Mouse (Mus musculus) WW6 (cell line): ENCODE results near the gene Mast2.

Experiments
- DNase-seq: peaks from one replicate; pipeline ENCODE4 v3.0.0-alpha.2; 2013; ENCODE audit warnings: low read depth, low spot score

Gene Mast2

DNA sequence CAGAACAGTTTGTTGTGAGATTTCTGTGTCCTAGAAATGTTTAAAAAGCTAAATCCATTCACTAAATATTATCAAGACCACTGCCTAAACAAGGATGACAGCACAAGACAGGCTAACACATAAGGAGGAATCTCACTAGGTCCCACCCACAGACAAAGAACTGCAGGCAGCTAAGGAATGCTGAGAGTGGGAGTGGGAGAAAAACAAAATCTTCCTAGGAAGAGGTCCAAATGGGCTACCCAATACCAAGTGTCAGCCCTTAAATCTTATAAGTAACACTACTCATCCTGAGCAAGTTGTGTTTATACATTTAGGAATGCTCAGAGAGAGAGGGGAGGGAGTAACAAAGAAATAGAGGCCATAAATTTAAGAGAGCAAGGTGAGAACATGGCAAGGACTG lies 52.6 kb downstream of the Mast2 start:
- no peak for DNase-seq

DNA sequence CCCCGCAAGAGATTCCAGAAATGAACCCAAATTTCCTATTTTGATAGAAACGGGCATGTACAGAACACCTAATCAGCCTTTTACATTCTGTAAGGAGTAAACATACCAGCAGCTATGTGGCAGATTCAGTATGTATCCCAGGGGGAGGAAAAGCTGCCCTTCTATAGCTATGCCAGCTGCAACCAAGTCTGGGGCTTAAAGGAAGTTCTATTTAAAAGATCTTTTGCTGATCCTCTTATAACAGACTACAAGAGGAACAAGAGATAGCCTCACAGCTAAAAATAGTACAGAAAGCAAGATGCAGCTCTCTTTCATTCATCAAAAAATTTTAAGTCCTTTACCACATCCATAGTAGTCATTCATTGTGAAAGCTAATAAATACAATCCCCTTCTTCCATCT lies 57.3 kb downstream of the Mast2 start:
- no peak for DNase-seq

DNA sequence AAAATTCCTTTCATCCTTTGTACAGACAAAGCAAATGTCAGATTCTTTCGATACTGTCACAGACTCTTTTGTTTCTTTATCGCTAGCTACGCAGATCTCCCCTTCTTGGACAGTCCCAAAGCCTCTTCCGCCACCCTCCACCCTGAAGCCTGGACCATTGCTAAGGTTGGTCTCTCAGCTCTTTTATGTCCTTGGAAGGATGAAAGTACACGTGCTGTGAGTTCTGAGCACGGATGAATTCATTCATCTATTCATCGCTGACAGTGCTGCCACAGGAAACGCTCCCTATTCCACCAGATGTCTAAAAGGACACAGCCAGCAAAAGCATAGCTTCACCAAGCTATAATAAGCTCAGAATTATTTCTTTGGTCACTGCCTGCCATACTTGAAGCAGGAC lies 58.0 kb downstream of the Mast2 start:
- no peak for DNase-seq

DNA sequence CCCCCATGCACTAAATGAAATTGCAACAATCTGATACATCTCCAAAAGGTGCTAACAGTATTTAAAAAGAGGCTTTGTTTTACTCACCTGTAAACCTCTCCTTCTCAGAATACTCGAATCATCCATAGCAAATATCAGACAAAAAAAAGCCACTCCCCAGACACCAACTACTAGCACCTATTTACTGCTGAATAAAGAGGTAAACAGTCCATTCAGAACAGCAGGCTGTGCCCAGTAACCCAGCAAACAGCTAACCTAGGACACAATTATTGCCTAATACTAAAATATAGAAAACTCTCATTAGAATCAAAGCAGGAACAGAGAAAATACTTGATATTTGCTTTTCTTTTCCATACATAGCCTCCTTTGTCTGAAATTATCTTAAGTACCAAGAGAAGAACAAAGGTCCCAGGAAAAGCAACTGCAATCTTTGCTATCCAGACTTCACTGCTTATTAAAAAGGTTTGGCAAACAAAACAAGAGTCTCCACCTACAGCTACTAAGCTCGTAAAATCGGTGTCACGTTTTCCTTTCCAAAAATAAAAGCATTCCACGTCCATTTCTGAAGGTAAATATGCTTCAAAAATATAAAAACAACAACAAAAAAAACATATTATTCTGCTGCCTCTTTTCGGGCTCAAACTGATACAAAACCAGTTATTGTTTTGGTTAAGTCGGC lies 58.6 kb downstream of the Mast2 start:
- no peak for DNase-seq

DNA sequence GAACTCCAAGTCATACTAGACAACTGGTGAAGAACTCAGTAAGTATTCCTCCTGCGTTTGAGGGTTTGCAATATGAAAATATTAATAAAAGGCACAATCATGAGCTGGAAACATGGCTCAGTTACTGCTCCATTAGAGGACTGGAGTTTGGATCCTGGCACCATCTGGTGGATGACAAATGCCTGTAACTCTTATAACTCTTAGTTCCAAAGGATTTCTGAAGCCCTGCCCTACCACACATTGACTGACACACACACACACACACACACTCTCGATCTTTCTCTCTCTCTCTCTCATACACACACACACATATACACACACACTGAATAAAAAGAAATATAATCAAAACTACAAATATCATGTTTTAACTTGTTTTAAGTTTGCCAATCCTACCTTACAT lies 60.1 kb downstream of the Mast2 start:
- no peak for DNase-seq

DNA sequence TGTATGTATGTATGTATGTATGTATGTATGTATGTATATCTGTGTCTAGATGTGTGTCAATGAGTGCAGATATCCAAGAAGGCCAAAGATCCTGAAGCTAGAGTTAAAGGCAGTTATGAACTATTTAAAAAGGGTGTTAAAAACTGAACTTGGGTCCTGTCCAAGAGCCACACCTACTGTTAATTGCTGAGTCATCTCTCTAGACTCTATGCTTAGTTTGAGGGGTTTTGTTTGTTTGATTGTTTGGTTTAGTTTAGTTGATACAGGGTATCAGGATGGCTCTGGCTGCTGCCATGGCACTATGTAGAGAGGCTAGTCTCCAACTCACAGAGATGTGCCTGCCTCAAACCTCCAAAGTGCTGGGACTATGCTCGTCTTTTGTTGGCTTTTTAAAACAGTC lies 61.3 kb downstream of the Mast2 start:
- DNase-seq = no peak

DNA sequence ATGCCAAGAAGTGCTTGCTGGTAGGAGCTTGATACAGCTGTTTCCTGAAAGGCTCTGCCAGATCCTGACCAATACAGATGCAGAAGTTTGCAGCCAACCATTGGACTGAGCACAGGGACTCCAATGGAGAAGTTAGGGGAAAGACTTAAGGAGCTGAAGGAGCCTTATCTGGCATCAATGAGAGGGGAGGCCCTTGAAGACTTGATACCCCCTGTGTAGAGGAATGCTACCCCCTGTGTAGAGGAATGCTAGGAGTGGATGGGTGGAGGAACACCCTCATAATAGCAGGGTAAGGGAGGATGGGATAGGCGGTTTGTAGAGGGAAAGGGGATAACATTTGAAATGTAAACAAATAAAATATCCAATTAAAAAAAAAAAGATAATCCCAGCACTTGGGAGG lies 65.9 kb downstream of the Mast2 start:
- no peak for DNase-seq

DNA sequence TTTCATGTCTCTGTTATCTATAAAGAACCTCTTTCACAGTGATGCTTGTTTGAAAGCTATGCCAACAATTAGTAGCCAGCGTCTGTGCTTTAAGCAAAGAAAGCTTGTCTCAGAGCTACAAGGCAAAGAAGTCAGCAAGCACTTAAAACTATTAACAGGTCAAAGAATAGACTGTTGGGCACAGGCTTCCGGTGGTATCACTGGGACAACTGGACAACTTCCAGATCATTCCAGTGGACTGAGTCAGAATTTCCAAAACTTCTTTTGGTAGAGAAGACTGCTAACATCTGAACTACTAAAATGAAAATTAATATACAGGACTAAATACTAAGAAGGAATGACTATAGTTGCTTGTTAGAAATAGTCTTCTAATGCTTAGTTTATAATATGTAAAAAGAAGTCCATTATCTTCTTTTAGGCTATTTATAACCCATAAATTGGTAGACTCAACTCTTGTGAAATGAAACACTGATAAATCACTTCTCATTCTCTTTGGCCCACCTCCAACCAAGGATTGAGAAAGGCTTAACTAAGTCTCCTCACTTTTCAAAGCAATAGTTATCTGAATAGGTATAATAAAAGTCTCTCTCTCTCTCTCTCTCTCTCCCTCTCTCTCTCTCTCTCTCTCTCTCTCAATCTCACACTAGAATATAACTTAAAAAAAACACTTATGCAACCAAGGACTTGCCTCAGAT lies 85.9 kb downstream of the Mast2 start:
- no peak for DNase-seq

DNA sequence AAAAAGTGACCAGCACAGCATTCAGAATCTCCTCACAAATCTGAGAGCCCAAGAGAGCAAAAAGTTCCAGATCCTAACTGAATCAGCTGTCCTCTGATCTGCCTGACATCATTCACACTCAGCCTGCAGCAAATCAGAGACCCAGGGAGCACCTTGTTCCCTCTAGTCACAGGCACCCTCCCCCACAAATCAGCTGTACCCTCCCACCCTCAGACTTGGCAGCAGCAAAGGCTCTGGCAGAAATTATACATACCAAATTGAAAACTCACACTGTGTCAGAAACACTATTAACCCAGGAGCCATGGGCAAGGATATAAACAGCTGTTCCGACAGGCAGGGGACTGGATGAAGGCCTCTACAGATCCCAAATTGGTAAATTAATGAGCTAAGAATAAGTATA lies 92.3 kb downstream of the Mast2 start:
- no peak for DNase-seq

DNA sequence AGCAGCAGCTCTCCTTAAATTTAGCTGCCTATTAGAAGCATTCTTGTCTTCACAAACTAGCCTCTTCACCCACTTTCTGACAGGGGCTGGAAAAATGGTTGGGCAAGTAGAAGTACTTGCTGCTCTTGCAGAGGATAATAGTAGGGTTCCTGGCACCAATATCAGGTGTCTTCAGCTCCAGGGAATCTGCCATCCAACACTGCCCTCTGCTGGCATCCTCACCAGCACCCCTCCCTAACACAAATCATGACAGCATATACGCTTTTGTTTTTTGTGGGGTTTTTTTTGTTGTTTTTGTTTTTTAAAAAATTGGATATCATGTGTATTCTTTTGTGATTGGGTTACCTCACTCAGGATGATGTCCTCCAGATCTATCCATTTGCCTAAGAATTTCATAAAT lies 105.9 kb downstream of the Mast2 start:
- no peak for DNase-seq

DNA sequence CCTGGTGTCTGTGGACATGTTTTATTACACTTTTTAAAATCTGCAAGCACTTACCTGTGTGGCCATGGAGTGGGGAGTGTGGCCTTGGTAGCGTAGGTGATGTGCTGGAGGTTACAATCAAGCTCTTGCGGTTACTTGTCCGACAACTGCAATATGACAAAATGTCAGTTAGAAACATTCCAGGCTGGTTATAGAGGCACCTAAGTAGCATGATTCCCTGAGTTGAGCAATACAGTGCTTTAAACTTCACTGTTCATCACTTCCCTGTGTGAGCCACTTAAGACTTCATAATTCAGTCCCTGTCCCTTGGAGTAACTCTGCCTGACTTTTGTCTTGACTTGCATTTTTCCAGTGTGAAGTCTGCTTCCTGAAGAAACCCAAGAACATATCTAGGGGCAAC lies 111.1 kb downstream of the Mast2 start:
- DNase-seq = no peak

DNA sequence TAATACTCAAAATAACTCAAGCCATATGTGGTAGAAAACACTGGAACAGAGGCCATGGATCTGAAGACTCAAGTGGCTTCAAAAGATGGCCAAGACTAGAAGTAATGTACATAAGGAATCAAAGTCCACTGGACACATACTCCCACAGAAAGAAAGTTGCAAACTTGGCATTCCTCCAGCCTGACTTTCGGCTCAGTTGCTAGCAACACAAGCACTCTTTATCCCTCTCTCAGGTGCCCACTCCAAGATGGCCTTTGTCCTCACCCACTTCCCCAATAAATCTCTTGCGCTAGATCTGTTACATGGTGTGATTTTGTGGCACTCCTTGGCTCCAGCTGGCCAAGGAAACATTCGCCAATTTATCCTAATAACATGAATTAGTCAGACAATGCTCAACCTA lies 111.5 kb downstream of the Mast2 start:
- DNase-seq = no peak

DNA sequence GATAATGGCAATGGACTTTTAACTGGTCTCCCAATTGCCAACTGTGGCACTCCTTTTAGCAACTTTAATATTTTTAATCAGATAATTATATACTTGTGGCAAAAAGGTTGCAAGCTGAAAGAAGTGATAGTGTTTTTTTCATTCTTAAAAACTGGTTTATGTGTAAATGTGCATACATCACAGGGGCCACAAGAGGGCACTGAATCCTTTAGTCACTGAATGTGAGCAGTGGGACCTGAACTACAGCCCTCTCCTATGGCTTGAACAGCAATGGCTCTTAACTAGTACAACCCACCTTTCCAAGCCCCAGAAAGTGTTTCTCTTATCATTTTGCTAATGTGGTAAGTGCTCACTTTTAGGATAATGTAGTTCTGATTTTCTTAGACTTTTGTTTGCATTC lies 121.9 kb downstream of the Mast2 start:
- DNase-seq = no peak

DNA sequence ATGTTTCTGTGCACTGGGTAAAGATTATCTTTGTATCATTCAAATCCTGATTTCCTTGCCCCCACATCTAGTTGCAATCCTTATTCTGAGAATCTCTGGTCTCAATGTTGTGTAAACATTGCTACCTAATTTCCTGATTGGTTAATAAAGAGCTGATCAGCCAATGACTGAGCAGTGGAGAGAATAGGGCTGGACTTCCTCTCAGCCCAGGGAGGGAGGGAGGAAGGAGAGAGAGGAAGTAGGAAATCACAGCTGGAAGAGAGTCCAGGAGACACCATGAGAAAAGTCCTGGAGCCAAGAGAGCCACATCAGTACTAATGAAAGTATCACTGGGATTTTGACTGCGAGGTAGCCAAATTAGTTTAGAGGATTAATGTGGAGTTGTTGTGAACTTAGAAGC lies 127.7 kb downstream of the Mast2 start:
- no peak for DNase-seq

DNA sequence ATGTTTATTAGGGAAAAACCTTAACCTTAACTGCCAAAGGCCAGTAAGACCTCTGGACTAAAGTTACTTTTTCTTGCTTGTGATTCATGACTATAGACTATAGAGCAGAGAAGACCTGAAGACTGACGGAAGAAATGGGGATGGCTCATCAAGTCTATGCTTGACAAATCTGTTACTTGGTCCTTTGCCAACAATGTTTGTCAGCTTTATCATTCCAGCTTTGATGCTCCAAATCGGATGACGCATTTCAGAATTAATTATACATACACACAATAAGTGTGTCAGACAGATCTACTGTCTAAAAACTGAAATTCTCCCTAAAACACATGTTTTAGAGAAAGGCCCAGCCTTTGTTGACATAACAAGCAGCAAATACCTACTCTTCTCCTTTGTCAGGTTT lies 134.7 kb downstream of the Mast2 start:
- no peak for DNase-seq

DNA sequence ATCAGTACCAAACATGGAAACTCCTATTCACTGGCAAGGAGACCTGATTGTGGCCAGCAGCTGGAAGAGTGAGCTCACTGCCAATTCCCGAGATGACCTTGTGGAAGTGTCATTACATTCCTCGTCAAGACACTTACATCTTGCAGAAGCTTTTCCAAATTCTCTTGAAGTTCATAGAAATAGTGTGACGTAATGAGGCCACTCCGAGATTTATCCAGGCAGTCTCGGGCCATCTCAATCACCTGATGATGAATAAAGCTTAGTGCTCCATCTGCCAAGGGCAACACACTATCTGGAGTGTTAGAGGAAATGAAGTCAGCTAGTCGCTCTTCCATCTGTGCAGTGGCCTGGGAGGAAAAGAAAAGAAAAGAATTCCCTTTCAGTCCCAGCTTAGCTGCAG lies 141.9 kb downstream of the Mast2 start:
- DNase-seq = no peak

DNA sequence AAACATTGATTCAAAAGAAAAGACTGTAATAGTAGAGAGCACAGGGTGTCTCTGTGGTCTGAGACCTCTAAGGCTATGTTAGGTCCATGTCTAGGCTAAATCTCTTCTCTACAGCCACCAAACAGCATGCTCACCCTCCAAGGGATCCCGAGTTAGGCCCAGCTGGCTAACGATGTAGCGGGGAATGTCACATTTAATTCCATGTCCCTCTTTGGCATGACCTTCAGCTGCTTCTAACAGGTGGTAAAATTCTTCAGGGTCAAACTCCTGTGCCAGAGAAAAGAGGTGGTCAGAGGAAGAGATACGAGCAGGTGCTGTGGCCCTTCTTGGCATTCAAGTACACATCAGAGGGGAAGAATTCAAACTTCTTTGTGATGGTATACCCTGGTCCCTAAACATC lies 146.4 kb downstream of the Mast2 start:
- DNase-seq = no peak

DNA sequence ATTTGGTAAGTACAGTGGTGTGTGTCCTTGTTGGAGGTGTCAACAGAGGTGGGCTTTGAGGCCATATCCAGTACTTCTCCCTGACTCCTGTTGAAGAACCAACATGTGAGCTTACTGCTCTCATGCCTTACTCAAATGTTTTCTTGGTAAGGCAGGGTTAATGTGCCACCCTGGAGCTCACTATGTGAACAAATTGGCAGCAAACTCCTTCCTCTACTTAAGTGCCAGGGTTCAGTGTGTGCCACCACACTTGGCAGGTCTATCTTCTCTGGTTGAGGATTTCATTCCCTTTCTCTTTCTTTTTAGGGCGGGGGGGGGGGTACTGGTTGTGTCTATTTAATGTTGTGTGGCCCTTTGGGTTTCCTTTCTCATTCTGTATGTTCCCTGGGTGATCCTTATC lies 159.4 kb downstream of the Mast2 start:
- no peak for DNase-seq

DNA sequence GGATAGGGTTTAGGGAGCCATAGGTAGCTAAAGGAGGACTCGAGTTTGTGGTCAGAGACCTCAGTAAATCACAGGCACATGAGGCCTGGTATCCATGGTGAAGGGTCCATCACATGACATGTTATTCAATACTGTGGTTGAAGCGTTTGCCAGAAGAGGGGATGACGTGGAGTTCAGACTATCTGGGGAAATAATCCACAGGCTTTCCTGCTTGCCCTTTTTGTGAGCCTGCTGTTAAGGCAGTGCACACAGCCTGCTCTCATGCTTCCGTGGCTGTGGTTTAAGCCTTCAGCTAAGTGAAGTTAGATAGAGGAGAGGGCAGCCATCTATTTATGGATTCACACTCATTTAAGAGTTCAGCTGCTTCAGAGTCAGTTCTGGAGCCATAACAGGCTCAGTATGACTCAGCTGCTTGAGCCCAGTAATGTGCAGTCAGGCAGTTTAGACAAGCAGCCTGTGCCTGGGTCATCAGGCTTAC lies 163.1 kb downstream of the Mast2 start:
- no peak for DNase-seq

DNA sequence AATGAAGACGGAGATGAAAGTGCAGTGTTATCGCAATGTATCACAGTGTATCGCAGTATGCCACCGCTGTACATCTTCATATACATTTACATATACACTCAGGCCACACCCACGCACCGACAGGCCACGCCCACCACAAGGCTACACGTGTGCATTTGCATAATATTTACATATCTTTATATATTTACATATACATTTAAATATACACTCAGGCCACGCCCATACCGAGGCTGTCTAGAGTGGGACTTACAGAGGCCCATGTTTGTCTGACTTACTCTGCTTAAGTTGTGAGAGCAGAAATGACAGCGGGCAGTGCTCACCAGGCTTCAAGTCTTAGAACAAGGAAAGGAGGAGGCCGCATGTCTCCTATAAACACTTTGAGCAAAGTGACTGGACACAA lies 170.7 kb downstream of the Mast2 start:
- no peak for DNase-seq

DNA sequence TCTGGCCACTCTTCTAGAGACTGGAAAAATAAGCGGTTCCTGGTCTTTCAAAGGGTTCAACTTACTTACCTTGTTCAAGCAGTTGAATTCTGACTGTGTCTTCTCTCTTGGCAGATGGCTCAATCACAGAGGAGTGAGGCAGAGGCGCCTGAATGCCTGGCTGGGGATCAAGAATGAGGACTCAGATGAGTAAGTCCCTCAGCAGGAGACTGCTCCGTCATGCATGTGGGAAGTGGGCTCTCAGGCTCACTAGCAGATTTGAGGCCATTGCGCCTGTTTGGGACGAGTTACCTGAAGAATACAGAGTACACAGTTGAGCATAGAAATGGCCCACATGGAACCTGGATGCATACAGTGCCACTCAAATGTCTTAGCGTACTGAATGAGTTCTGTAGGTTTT lies 172.4 kb downstream of the Mast2 start:
- DNase-seq = no peak

DNA sequence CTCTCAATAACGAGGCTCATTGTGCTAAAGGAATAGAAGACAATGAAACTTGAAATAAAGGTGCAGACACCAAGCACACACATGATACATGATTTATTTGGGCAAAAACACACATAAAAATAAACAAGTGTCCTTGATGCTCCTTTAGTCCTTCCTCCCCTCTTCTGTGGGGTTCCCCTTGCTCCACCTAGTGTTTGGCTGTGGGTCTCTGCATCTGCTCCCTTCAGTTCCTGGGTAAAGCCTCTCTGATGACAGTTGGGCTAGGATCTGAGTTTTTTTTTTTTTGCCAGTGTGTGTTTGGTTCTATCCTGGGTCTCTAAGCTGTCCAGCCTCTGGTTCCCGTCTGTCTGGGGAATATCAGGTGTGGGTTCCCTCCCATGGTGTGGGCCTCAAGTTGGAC lies 181.8 kb downstream of the Mast2 start:
- DNase-seq = no peak

DNA sequence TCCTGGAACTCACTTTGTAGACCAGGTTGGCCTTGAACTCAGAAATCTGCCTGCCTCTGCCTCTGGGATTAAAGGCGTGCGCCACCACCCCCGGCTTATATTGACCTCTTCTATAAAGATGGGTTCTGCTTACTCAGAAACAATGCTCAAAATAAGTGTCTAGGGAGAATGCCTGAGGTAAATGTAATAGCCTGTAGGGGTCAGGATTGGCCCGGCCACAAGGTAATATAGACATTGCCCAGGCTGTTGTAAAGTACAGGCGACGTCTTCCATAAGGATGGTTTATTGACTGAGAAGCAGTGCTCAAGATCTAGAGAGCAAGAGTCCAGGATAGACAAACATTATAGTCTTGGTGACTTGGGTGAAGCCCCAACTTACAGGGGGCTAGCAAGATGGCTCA lies 195.8 kb downstream of the Mast2 start:
- DNase-seq = no peak
